Mouse (Mus musculus) lung, adult 2 months (tissue): ENCODE measurements around the gene Cox8a. TPM values are rescaled to one million over a fixed set of nuclear protein-coding genes. Genes with fewer than 3 reads are reported as not detected.

ENCODE experiments used
- DNase-seq: peaks from one replicate; pipeline ENCODE4 v3.0.0; 2022
- H3K4me1 ChIP-seq: fragments of 200-500 bp; 2 replicates; pipeline ENCODE4 v1.6.1; 2011; ENCODE audit warnings: low read length; ENCODE audit not compliant: control insufficient read depth, insufficient read depth
- H3K4me3 ChIP-seq: fragments of 200-500 bp; replicated peaks from 2 replicates; pipeline ENCODE3; 2011; ENCODE audit warnings: low read depth, mild to moderate bottlenecking, control low read depth, low read length; ENCODE audit errors: extremely low read depth
- CTCF ChIP-seq: fragments of 200-500 bp; IDR thresholded peaks from 2 replicates; pipeline ENCODE4 v1.5.1; 2011; ENCODE audit warnings: mild to moderate bottlenecking, low read length, control low read depth; ENCODE audit not compliant: insufficient read depth
- POLR2A ChIP-seq: fragments of 200-500 bp; IDR thresholded peaks from 2 replicates; pipeline ENCODE4 v1.6.1; 2011; ENCODE audit warnings: low read depth, mild to moderate bottlenecking, control low read depth, low read length, borderline replicate concordance; ENCODE audit errors: extremely low read depth
- WGBS: fragments of 180-500 bp; shearing (Covaris S2); methylation state at CpG from one replicate; pipeline ENCODE4 v1.1.7; 2018; 5-methylcytosine and 5-hydroxymethylcytosine counted together
- polyA plus RNA-seq: library from polyadenylated mRNA; depleted of rRNA; stranded (reverse); fragments of >200 nt; gene quantifications from 2 replicates; pipeline ENCODE4 v1.2.3, GENCODE M21; 2012

Gene Cox8a
- polyA plus RNA-seq, 1 experiment: 984 TPM

DNA sequence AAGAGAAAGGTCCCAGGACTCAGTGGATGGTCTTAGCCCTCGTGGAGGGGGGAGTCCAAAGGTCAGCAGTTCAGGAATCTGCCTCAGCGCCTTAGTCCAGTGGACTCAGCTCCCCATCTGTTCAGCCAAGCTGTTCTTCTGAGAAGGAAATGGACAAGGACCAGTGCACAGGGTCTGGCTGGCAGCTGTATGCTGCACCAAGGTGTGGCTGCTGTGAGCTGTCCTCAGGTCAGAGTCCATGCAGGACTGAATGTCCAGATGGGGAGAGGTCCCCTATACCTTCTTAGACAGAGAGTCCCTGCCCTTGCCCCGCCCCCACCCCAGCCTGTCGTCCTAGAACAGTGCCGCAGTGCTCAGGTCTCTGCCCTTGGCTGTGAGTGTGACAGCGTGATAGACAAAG, 25.8 kb downstream of the Cox8a start:
- Histone ChIP-seq H3K4me3 (no peak overlapping the region), H3K4me1 (0 out of 2 replicates have a peak, but pooled peaks cover 3% of the 10 kb centered on the region)
- no peak for DNase-seq
- TF ChIP-seq CTCF: no peak
- no peak for TF ChIP-seq POLR2A
- WGBS: 46% methylated on average over 6 of the region's 6 CpGs

DNA sequence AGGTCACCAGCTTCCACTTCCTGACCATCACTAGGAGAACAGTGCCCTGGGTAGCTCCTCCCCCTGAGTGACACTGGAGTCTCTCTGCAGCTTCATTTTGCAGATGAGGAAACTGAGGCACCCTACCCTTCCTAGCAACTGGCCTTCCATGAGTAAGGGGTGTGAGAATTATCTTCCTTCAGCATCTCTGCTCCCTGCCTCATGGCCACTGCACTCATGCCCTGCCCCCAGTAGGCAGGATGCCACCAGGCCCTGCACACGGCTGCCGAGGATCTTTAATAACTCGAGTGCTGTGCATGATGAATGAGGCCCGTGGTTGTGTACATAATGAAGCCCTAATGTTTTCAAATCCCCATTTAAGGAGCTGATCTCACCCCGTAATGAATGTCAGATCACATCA, 26.4 kb downstream of the Cox8a start:
- H3K4me3 ChIP-seq: no peak overlapping the region
- 46% methylated on average over 5 of the region's 5 CpGs for WGBS
- no peak for DNase-seq
- H3K4me1 ChIP-seq: no peaks in the 10 kb centered on the region
- no peak for TF ChIP-seq CTCF
- no peak for TF ChIP-seq POLR2A

- no peak for DNase-seq
- 83% methylated on average over 4 of the region's 4 CpGs for WGBS
- no peak for TF ChIP-seq CTCF
- TF ChIP-seq POLR2A: no peak
- no peak overlapping the region for H3K4me3 ChIP-seq
- no peaks in the 10 kb centered on the region for H3K4me1 ChIP-seq
Observed at GRCm38 (mm10) chr19:7189026-7189425, 28.4 kb downstream of the Cox8a start.

GRCm38 (mm10) chr19:7187157-7187556, 30.3 kb downstream of the Cox8a start:
- no peak for DNase-seq
- 73% methylated on average over 5 of the region's 5 CpGs for WGBS
- TF ChIP-seq POLR2A (no peak), CTCF (no peak)
- no peak overlapping the region for H3K4me3 ChIP-seq
- peaks cover 1% of the 10 kb centered on the region; the same call in 1 of the 2 replicates for H3K4me1 ChIP-seq

GRCm38 (mm10) chr19:7185715-7186291, 31.6 kb downstream of the Cox8a start:
- DNase-seq: no peak
- 50% methylated on average over 18 of the region's 18 CpGs for WGBS
- TF ChIP-seq POLR2A (no peak), CTCF (no peak)
- Histone ChIP-seq H3K4me3 (no peak overlapping the region), H3K4me1 (peaks cover 6% of the 10 kb centered on the region; the same call in 1 of the 2 replicates)

- WGBS: 70% methylated on average over 4 of the region's 4 CpGs
- DNase-seq: no peak
- peaks cover 7% of the 10 kb centered on the region; the same call in 1 of the 2 replicates for H3K4me1 ChIP-seq
- TF ChIP-seq POLR2A (no peak), CTCF (no peak)
- no peak overlapping the region for H3K4me3 ChIP-seq
Observed at GRCm38 (mm10) chr19:7185059-7185458, 32.4 kb downstream of the Cox8a start.

DNA sequence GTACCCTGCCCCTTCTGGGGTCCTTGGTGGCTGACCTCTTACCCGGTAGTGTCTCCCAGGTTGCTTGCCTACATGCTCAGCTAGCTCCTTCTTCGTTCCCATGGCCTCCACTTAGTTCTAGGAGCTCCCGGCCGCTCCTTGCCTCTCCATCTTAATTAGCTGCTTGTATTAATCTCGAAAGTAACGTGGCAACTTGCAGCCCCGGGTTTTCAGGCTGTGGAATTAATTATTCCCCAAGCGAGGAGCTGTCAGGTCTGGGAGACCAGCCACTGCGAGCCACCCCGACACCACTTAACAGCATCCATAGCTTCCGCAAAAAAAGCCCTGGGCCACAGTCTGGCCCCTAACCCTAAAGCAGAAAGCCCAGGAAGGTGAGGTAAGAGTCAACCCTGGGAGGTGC, 34.0 kb downstream of the Cox8a start:
- H3K4me1 ChIP-seq: peaks cover 7% of the 10 kb centered on the region; the same call in 1 of the 2 replicates
- no peak overlapping the region for H3K4me3 ChIP-seq
- no peak for DNase-seq
- TF ChIP-seq POLR2A: no peak
- no peak for TF ChIP-seq CTCF
- WGBS: 84% methylated on average over 11 of the region's 11 CpGs

GRCm38 (mm10) chr19:7182273-7182949, 35.0 kb downstream of the Cox8a start:
- TF ChIP-seq CTCF: no peak
- TF ChIP-seq POLR2A: no peak
- Histone ChIP-seq H3K4me1 (peaks cover 7% of the 10 kb centered on the region; the same call in 1 of the 2 replicates), H3K4me3 (no peak overlapping the region)
- WGBS: 6% methylated on average over 23 of the region's 23 CpGs
- peak; percentile 64 for DNase-seq

DNA sequence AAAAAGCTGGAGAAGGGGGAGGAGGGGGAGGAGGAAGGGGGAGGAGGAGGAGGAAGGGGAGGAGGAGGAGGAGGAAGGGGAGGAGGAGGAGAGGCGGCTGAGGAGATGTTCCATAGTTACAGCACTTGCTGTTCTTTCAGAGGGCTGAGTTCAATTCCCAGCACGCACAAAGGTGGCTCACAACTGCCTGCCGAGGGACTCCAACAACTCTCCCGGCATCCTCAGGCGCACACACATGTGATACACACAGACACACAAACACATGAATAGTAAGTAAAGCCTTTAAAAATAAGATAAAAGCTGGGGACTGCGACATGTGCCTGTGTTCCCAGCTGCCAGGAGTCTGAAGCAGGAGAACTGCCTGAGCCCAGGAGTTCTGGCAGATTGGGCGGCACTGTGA, 35.9 kb downstream of the Cox8a start:
- no peak for DNase-seq
- H3K4me3 ChIP-seq: no peak overlapping the region
- WGBS: 75% methylated on average over 7 of the region's 7 CpGs
- no peak for TF ChIP-seq POLR2A
- TF ChIP-seq CTCF: no peak
- peaks cover 7% of the 10 kb centered on the region; the same call in 1 of the 2 replicates for H3K4me1 ChIP-seq
